Mouse (Mus musculus): Measurements from ENCODE around the gene Taf8. TPM values are rescaled to one million over a fixed set of nuclear protein-coding genes. Genes with fewer than 3 reads are reported as not detected.

Taf8 gene
- polyA plus RNA-seq, 1 experiment from 2014 or later = 32.4 TPM

DNA sequence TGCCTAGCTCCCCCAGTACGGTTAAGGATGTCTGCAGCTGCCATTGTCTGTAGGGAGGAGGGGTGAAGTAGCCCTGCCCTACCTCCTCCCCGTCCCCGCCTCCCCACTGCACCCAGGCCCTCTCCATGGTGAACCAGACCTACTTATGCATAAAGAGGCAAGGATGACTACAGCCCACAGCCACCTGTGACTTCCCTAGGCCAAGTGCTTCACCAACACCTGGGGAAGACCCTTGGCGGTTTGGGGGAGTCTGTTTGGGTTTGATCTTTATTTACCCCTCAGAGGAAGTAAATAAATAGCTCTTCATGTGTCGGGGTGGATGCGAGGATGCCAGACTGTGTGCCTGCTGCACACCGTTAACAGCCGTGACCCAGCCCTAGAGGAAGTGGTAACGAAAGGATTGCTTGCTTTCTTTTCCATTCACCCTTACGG is 29.3 kb upstream of the Taf8 start:
- H3K36me3 ChIP-seq = no peaks in the 10 kb centered on the region
- H3K4me3 ChIP-seq (replicated peaks) = no peak overlapping the region
- H3K4me1 ChIP-seq = peaks cover 44% of the 10 kb centered on the region
- no peak overlapping the region; the same call in 1 of the 2 replicates for H3K27ac ChIP-seq (replicated peaks)
- no peak overlapping the region for H3K4me2 ChIP-seq (replicated peaks)
- no peak for ATAC-seq (ENCODE audit: insufficient number of reproducible peaks, low FRiP score, low TSS enrichment, low read depth)
- no peaks in the 10 kb centered on the region for H3K27me3 ChIP-seq
- H3K9me3 ChIP-seq (replicated peaks) = no peaks in the 10 kb centered on the region
- H3K9ac ChIP-seq = no peak overlapping the region
- 53% methylated on average over 10 of the region's 10 CpGs for WGBS

DNA sequence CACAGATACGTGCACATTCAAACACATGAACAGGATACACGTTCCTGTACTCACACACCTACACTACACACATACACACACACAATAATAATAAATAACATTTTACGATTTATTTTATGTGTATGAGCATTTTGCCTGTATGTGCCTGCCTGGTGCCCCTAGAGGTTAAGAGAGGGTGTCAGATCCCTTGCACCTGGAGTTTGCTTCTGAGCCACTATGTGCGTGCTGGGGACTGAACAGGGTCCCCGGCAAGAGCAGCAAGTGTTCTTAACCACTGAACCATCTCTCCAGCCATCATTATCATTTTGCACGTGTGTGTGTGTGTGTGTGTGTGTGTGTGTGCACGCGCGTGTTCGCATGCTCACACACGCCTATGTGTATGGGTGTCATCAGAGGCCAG is 27.5 kb upstream of the Taf8 start:
- H3K27me3 ChIP-seq = no peaks in the 10 kb centered on the region
- no peak for ATAC-seq (ENCODE audit: insufficient number of reproducible peaks, low FRiP score, low TSS enrichment, low read depth)
- no peak overlapping the region for H3K9ac ChIP-seq
- H3K36me3 ChIP-seq = no peaks in the 10 kb centered on the region
- H3K27ac ChIP-seq (replicated peaks) = no peak overlapping the region
- H3K4me3 ChIP-seq (replicated peaks) = no peak overlapping the region
- H3K9me3 ChIP-seq (replicated peaks) = no peaks in the 10 kb centered on the region
- peaks cover 39% of the 10 kb centered on the region for H3K4me1 ChIP-seq
- WGBS = 88% methylated on average over 11 of the region's 11 CpGs
- no peak overlapping the region for H3K4me2 ChIP-seq (replicated peaks)

DNA sequence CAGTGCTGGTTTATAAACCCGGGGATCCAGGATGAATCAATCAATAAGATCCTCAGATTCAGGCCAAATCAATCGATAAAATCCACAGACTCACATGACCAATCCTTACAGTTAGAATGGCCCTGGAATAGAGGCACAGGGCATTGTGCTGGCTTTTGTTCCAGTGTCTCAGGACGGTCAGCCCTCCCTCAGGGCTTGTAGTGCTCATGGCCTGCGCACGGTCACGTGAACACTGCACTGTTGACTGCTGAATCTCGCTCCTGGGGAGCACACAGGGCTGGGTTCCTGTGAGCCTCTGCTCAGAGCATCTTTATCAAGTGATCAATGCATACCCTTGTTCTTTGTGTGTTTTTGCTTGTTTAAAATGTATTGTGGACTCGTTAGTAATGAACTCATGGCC is 26.8 kb upstream of the Taf8 start:
- no peak for ATAC-seq (ENCODE audit: insufficient number of reproducible peaks, low FRiP score, low TSS enrichment, low read depth)
- H3K27ac ChIP-seq (replicated peaks) = peak overlapping the region; percentile 96; the same call in 1 of the 2 replicates
- H3K9ac ChIP-seq = no peak overlapping the region
- no peak overlapping the region for H3K4me2 ChIP-seq (replicated peaks)
- H3K4me3 ChIP-seq (replicated peaks) = no peak overlapping the region
- H3K36me3 ChIP-seq = no peaks in the 10 kb centered on the region
- no peaks in the 10 kb centered on the region for H3K9me3 ChIP-seq (replicated peaks)
- 56% methylated on average over 8 of the region's 8 CpGs for WGBS
- peaks cover 44% of the 10 kb centered on the region for H3K4me1 ChIP-seq
- H3K27me3 ChIP-seq = no peaks in the 10 kb centered on the region

DNA sequence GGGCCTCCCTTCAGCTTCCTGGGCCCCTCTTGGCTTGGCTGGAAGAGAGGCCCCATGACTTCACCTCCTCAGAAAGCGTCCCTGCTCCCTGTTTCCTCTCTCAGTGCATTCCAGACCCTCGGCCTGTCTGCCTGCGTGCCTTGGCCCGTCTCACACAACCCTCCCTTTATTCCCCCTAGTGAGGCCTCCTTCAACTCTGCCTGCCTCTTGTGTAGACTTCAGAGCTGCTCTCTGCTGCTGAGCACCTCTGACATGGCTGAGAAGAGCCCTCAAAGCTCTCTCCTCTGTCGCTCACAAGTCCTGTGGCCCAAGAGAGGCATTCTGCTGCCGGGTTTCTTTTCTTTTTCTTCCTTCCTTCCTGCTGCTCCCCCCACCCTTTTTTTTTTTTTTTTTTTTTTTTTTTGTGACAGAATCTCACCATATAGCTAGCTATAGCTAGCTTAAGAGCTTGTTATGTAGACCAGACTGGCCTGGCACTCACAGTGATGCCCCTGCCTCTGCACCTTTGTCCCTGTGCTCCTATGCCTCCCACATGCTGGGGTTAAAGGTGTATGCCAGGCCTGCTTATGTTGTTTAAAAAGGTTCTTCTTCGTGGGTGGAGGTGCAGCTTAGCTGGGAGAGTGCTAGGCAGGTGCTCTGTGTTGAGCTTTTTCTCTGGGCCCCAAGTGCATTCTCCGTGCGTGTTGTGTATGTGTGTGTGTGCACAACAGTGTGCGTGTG is 25.6 kb upstream of the Taf8 start:
- Histone ChIP-seq H3K9ac (peak overlapping the region; percentile 26; the same call in 1 of the 2 replicates), H3K4me1 (peaks cover 56% of the 10 kb centered on the region), H3K27me3 (no peaks in the 10 kb centered on the region), H3K36me3 (no peaks in the 10 kb centered on the region), H3K4me3 (replicated peaks) (no peak overlapping the region), H3K9me3 (replicated peaks) (no peaks in the 10 kb centered on the region), H3K4me2 (replicated peaks) (no peak overlapping the region; the same call in 1 of the 2 replicates), H3K27ac (replicated peaks) (peak overlapping the region; percentile 96)
- 32% methylated on average over 10 of the region's 10 CpGs for WGBS
- peak; percentile 88 for ATAC-seq (ENCODE audit: insufficient number of reproducible peaks, low FRiP score, low TSS enrichment, low read depth)

DNA sequence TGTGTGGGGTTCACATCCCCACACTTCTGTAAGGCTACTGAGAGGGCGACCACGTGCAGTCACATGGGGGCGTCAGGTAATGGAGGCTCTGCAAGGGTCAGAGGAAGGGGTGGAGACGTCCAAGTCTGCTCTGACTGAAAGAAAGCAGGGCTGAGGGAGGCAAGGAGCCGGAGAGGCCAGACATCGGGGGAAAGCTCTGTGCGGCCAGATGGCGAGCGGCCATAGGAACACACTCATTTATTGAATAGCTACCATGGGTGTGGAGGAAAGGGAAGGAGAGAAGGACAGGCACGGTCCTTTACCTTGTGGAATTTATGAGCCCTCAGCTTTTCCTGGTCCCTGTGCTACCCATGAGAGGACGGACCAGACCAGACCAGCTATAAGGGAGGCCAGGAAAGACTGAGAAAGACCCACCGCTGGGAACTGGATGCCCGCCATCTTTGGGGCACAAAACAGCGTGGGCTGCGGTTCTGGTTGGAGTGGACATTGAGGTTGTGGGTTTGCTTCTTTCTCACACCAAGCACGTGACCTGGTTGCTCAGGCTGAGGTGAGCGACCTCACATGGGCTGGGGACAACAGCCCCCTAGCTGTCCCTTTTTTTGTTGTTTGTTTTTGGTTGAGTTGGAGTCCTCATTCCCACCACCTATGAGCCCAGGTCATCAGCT is 24.9 kb upstream of the Taf8 start:
- Histone ChIP-seq H3K4me2 (replicated peaks) (no peak overlapping the region; the same call in 1 of the 2 replicates), H3K27me3 (no peaks in the 10 kb centered on the region), H3K9ac (peak overlapping the region; percentile 26; the same call in 1 of the 2 replicates), H3K4me1 (peaks cover 62% of the 10 kb centered on the region), H3K27ac (replicated peaks) (peak overlapping the region; percentile 96), H3K36me3 (no peaks in the 10 kb centered on the region), H3K9me3 (replicated peaks) (no peaks in the 10 kb centered on the region), H3K4me3 (replicated peaks) (no peak overlapping the region)
- 75% methylated on average over 17 of the region's 17 CpGs for WGBS
- no peak for ATAC-seq (ENCODE audit: insufficient number of reproducible peaks, low FRiP score, low TSS enrichment, low read depth)

DNA sequence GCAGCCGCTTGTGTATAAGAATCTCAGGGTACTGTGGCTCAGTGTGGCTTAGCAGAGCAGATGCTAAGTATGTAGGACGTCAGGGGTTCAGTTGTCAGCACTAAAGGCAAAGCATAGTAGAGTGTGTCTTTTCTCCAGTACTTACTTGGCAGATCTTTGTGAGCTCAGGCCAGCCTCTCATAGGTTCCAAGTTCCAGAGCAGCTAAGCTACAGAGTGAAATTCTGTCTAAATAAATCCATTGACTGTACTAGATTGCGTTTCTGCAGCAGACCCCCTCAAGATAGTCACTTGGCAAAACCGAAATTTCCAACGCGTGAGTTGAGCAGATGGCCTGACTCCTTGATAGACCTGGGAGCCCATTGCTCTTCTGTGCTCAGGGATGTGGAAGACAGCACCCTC is 22.9 kb upstream of the Taf8 start:
- peaks cover 69% of the 10 kb centered on the region for H3K4me1 ChIP-seq
- no peak for ATAC-seq (ENCODE audit: insufficient number of reproducible peaks, low FRiP score, low TSS enrichment, low read depth)
- H3K9me3 ChIP-seq (replicated peaks) = no peaks in the 10 kb centered on the region
- H3K27me3 ChIP-seq = no peaks in the 10 kb centered on the region
- no peak overlapping the region for H3K9ac ChIP-seq
- no peak overlapping the region; the same call in 1 of the 2 replicates for H3K27ac ChIP-seq (replicated peaks)
- H3K4me2 ChIP-seq (replicated peaks) = no peak overlapping the region
- no peaks in the 10 kb centered on the region for H3K36me3 ChIP-seq
- WGBS = 85% methylated on average over 6 of the region's 6 CpGs
- no peak overlapping the region for H3K4me3 ChIP-seq (replicated peaks)

DNA sequence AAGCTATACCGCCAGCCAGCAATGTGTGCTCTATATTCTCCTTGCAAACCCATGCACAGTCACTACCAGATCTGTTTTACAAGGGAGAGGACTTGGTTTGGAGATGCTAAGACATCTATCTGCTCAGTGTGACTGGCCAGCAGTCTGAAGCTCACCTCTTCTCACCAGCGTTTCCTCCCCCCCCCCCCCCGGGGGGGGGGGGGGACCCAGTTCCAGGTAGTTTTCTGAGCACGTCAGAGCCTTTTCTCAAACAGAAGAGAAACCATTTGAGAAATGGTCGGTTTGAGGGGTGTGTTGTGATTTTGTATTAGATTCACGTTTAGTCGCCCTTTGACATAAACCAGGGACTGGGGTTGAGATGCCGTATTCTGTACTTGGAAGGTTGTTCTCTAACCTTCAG is 22.0 kb upstream of the Taf8 start:
- no peaks in the 10 kb centered on the region for H3K36me3 ChIP-seq
- no peak overlapping the region for H3K9ac ChIP-seq
- no peak overlapping the region for H3K27ac ChIP-seq (replicated peaks)
- H3K27me3 ChIP-seq = no peaks in the 10 kb centered on the region
- ATAC-seq (ENCODE audit: insufficient number of reproducible peaks, low FRiP score, low TSS enrichment, low read depth) = no peak
- no peak overlapping the region for H3K4me2 ChIP-seq (replicated peaks)
- 70% methylated on average over 8 of the region's 8 CpGs for WGBS
- no peaks in the 10 kb centered on the region for H3K9me3 ChIP-seq (replicated peaks)
- no peak overlapping the region for H3K4me3 ChIP-seq (replicated peaks)
- peaks cover 77% of the 10 kb centered on the region for H3K4me1 ChIP-seq

DNA sequence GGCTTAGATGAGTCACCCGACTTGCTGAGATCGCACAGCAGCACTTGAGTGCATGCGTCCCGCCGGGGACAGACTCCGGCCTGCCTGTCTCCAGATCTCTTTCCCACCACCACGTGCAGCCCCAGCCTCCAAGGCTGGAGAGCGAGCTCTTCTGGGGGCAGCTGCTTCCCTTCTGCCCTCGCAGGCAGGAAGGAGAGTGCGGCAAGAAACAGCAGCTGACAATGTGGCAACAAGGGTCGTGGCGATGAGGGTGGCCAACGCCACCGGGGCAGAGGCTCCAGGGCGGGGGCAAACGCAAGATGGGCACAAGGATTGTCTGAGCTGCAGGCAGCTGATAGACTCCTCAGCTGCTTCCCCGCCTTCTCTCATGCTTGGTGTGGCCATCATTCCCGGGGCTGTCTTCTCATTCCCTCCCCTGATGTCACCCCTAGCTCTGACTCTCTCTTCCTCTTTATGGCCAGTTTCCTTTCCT is 21.2 kb upstream of the Taf8 start:
- Histone ChIP-seq H3K4me1 (peaks cover 76% of the 10 kb centered on the region), H3K9me3 (replicated peaks) (no peaks in the 10 kb centered on the region), H3K4me2 (replicated peaks) (no peak overlapping the region), H3K27ac (replicated peaks) (peak overlapping the region; percentile 96), H3K4me3 (replicated peaks) (no peak overlapping the region), H3K36me3 (no peaks in the 10 kb centered on the region), H3K27me3 (no peaks in the 10 kb centered on the region), H3K9ac (no peak overlapping the region)
- 38% methylated on average over 18 of the region's 18 CpGs for whole genome bisulfite sequencing
- ATAC-seq (ENCODE audit: insufficient number of reproducible peaks, low FRiP score, low TSS enrichment, low read depth) = no peak

DNA sequence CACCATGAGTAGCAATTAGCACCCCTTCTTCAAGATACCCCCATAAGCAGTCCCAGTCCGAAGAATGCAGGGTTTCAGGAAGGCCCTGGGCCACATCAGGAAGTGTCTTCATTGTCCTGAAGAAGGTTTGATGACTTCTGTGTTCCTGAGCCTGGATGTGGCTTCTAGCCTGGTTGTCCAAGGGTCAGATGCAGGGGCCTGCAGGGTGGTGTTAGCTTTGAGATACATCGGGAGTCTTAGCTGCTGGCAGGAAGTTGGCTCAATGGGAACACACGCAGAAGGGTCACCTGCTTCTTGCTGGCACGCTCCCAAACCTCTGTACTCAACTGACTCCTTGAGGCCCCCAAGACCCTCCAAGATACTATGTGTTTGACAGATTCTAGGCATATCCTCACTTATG is 20.4 kb upstream of the Taf8 start:
- H3K36me3 ChIP-seq = no peaks in the 10 kb centered on the region
- H3K4me3 ChIP-seq (replicated peaks) = no peak overlapping the region
- no peaks in the 10 kb centered on the region for H3K27me3 ChIP-seq
- WGBS = 54% methylated on average over 4 of the region's 4 CpGs
- H3K4me2 ChIP-seq (replicated peaks) = no peak overlapping the region
- H3K9me3 ChIP-seq (replicated peaks) = no peaks in the 10 kb centered on the region
- peak overlapping the region; percentile 96 for H3K27ac ChIP-seq (replicated peaks)
- peaks cover 76% of the 10 kb centered on the region for H3K4me1 ChIP-seq
- no peak for ATAC-seq (ENCODE audit: insufficient number of reproducible peaks, low FRiP score, low TSS enrichment, low read depth)
- H3K9ac ChIP-seq = no peak overlapping the region

DNA sequence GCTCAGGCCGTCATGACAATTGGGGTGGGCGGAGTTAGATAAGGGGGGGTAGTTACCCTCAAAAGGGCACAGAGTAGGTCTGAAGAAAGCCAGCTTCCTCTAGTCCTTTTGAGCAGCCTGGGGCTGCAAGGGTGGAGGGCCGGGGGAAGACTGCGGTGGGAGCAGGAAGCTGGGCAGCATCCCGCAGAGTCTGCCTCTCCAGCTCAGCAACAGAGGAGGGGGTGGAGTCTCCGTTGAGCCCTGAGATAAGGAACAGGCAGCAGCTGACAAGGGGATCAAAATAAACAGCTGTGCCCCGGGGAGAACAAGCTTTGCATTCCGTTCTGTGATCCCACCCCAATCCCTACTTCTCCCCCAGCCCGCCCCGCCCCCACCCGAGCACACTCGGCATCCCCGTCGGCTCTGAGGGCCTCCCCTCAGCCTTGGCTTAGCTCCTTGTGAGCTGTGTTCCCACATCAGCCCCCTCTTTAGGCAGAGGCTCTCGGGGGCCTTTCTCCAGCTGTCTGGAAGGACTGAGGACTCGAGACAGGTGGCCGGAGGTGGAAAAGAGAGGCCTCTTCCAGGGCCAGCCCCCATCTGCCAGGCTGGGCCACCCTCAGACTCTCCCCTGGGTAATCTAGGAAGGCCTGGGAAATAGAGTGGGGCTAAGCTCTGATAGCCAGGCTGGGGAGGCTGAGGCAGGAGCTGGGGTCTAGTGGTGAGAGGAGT is 19.6 kb upstream of the Taf8 start:
- H3K27ac ChIP-seq (replicated peaks) = peak overlapping the region; percentile 96
- peak; percentile 83 for ATAC-seq (ENCODE audit: insufficient number of reproducible peaks, low FRiP score, low TSS enrichment, low read depth)
- H3K9me3 ChIP-seq (replicated peaks) = no peaks in the 10 kb centered on the region
- WGBS = 3% methylated on average over 17 of the region's 17 CpGs
- peaks cover 71% of the 10 kb centered on the region for H3K4me1 ChIP-seq
- H3K36me3 ChIP-seq = no peaks in the 10 kb centered on the region
- H3K4me3 ChIP-seq (replicated peaks) = 0 out of 2 replicates have a peak overlapping the region, but pooled peaks have one; percentile 3
- H3K27me3 ChIP-seq = no peaks in the 10 kb centered on the region
- H3K9ac ChIP-seq = no peak overlapping the region
- H3K4me2 ChIP-seq (replicated peaks) = peak overlapping the region; percentile 38

DNA sequence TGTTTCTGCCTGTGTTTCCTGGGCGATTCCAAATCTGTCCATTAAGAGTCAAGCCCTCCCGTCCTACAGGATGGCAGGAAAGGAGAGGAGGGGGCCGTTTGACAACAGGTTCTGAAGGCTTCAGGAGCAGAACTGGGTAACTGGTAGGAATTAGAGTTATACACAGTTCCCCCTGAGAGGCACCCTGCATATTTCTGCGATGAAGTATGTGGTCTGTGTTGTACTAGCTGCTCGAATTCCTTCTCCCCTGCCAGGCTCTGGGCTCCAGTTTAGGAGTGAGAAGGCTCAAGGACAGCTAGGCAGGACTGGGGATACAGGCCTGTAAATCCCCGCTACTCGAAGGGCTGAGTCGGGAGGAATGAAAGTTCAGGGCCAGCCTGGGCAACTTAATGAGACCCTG is 16.1 kb upstream of the Taf8 start:
- peak; percentile 62; the same call in 1 of the 2 replicates for ATAC-seq (ENCODE audit: insufficient number of reproducible peaks, low FRiP score, low TSS enrichment, low read depth)
- no peaks in the 10 kb centered on the region for H3K9me3 ChIP-seq (replicated peaks)
- WGBS = 11% methylated on average over 8 of the region's 8 CpGs
- H3K36me3 ChIP-seq = 0 out of 2 replicates have a peak, but pooled peaks cover 3% of the 10 kb centered on the region
- H3K4me3 ChIP-seq (replicated peaks) = no peak overlapping the region
- H3K27ac ChIP-seq (replicated peaks) = peak overlapping the region; percentile 96
- no peak overlapping the region for H3K9ac ChIP-seq
- H3K4me1 ChIP-seq = peaks cover 70% of the 10 kb centered on the region
- H3K4me2 ChIP-seq (replicated peaks) = peak overlapping the region; percentile 19
- no peaks in the 10 kb centered on the region for H3K27me3 ChIP-seq
